Mouse (Mus musculus) embryonic facial prominence, embryonic 12.5 days (tissue): ENCODE results near the gene Nup188. TPM values are rescaled to one million over a fixed set of nuclear protein-coding genes. Genes with fewer than 3 reads are reported as not detected.

Experiments
- ATAC-seq: fragments of 200-750 bp; cut with Nextera tagmentation; 2 replicates; pipeline ENCODE4 v1.8.0; 2017; ENCODE audit not compliant: insufficient number of reproducible peaks, insufficient read depth, low FRiP score, low TSS enrichment
- H3K27ac ChIP-seq: fragments of 300-500 bp; sonication (generic); 2 replicates; pipeline ENCODE4 v1.5.1; 2016; ENCODE audit warnings: mild to moderate bottlenecking
- H3K27me3 ChIP-seq: fragments of 300-500 bp; sonication (generic); 2 replicates; pipeline ENCODE4 v1.6.1; 2016; ENCODE audit warnings: mild to moderate bottlenecking, moderate library complexity
- H3K36me3 ChIP-seq: fragments of 300-500 bp; sonication (generic); 2 replicates; pipeline ENCODE4 v1.6.1; 2016; ENCODE audit warnings: mild to moderate bottlenecking
- H3K4me1 ChIP-seq: fragments of 300-500 bp; sonication (generic); 2 replicates; pipeline ENCODE4 v1.6.1; 2016
- H3K4me2 ChIP-seq: fragments of 300-500 bp; sonication (generic); replicated peaks from 2 replicates; pipeline ENCODE4 v1.6.1; 2016; ENCODE audit warnings: mild to moderate bottlenecking, moderate library complexity
- H3K4me3 ChIP-seq: fragments of 300-500 bp; sonication (generic); 2 replicates; pipeline ENCODE4 v1.5.1; 2016; ENCODE audit warnings: mild to moderate bottlenecking
- H3K9ac ChIP-seq: fragments of 300-500 bp; sonication (generic); 2 replicates; pipeline ENCODE4 v1.6.1; 2016; ENCODE audit warnings: mild to moderate bottlenecking, moderate library complexity
- H3K9me3 ChIP-seq: fragments of 300-500 bp; sonication (generic); 2 replicates; pipeline ENCODE4 v1.6.1; 2016; ENCODE audit warnings: mild to moderate bottlenecking, moderate library complexity
- WGBS: fragments of 180-500 bp; shearing (Covaris S2); methylation state at CpG from one replicate; pipeline ENCODE4 v1.1.7; 2016; 5-methylcytosine and 5-hydroxymethylcytosine counted together
- polyA plus RNA-seq: library from polyadenylated mRNA; unstranded; fragments of >200 nt; fragmentation: Nextera tagmentation; extraction: Ambion mirVana; gene quantifications from 2 replicates; pipeline ENCODE4 v1.2.1, GENCODE M21; 2016

The Nup188 gene
- polyA plus RNA-seq, 1 experiment from 2014 or later, result 37.2 TPM

GRCm38 (mm10) chr2:30309351-30309750 lies 23.2 kb downstream of the Nup188 start:
- no peak overlapping the region for H3K9ac ChIP-seq
- no peaks in the 10 kb centered on the region for H3K9me3 ChIP-seq
- peaks cover 93% of the 10 kb centered on the region for H3K36me3 ChIP-seq
- no peaks in the 10 kb centered on the region for H3K27me3 ChIP-seq
- H3K4me3 ChIP-seq, result no peak overlapping the region
- 86% methylated on average over 3 of the region's 3 CpGs for WGBS
- no peak overlapping the region for H3K4me2 ChIP-seq
- no peak for ATAC-seq
- H3K4me1 ChIP-seq, result no peaks in the 10 kb centered on the region
- H3K27ac ChIP-seq, result no peak overlapping the region

GRCm38 (mm10) chr2:30311481-30311880 lies 25.3 kb downstream of the Nup188 start:
- no peak overlapping the region for H3K27ac ChIP-seq
- peaks cover 93% of the 10 kb centered on the region for H3K36me3 ChIP-seq
- H3K27me3 ChIP-seq, result no peaks in the 10 kb centered on the region
- ATAC-seq, result no peak
- no peaks in the 10 kb centered on the region for H3K4me1 ChIP-seq
- no peaks in the 10 kb centered on the region for H3K9me3 ChIP-seq
- H3K9ac ChIP-seq, result no peak overlapping the region
- H3K4me2 ChIP-seq, result no peak overlapping the region
- H3K4me3 ChIP-seq, result no peak overlapping the region
- 96% methylated on average over 2 of the region's 2 CpGs for whole genome bisulfite sequencing

- ATAC-seq, result no peak
- Histone ChIP-seq H3K27me3 (no peaks in the 10 kb centered on the region), H3K4me2 (no peak overlapping the region), H3K27ac (no peak overlapping the region), H3K4me3 (no peak overlapping the region), H3K9me3 (no peaks in the 10 kb centered on the region), H3K4me1 (no peaks in the 10 kb centered on the region), H3K9ac (no peak overlapping the region), H3K36me3 (peaks cover 90% of the 10 kb centered on the region)
- 87% methylated on average over 4 of the region's 4 CpGs for WGBS
Measured at GRCm38 (mm10) chr2:30316136-30316535, 29.9 kb downstream of the Nup188 start.

GRCm38 (mm10) chr2:30316955-30317354 lies 30.8 kb downstream of the Nup188 start:
- ATAC-seq, result no peak
- H3K4me2 ChIP-seq, result no peak overlapping the region
- no peak overlapping the region for H3K4me3 ChIP-seq
- H3K27me3 ChIP-seq, result no peaks in the 10 kb centered on the region
- H3K4me1 ChIP-seq, result no peaks in the 10 kb centered on the region
- WGBS, result 92% methylated on average over 5 of the region's 5 CpGs
- peaks cover 92% of the 10 kb centered on the region for H3K36me3 ChIP-seq
- H3K9me3 ChIP-seq, result no peaks in the 10 kb centered on the region
- H3K27ac ChIP-seq, result no peak overlapping the region
- no peak overlapping the region for H3K9ac ChIP-seq

GRCm38 (mm10) chr2:30319260-30319659 lies 33.1 kb downstream of the Nup188 start:
- no peak for ATAC-seq
- Histone ChIP-seq H3K9ac (no peak overlapping the region), H3K27me3 (no peaks in the 10 kb centered on the region), H3K9me3 (no peaks in the 10 kb centered on the region), H3K27ac (no peak overlapping the region), H3K36me3 (peaks cover 92% of the 10 kb centered on the region), H3K4me1 (no peaks in the 10 kb centered on the region), H3K4me3 (no peak overlapping the region), H3K4me2 (no peak overlapping the region)
- WGBS, result 84% methylated on average over 4 of the region's 4 CpGs

GRCm38 (mm10) chr2:30323111-30323510 lies 36.9 kb downstream of the Nup188 start:
- ATAC-seq, result no peak
- H3K9ac ChIP-seq, result no peak overlapping the region
- 92% methylated on average over 7 of the region's 7 CpGs for WGBS
- H3K4me1 ChIP-seq, result no peaks in the 10 kb centered on the region
- no peak overlapping the region for H3K4me2 ChIP-seq
- no peaks in the 10 kb centered on the region for H3K27me3 ChIP-seq
- peaks cover 92% of the 10 kb centered on the region for H3K36me3 ChIP-seq
- H3K9me3 ChIP-seq, result no peaks in the 10 kb centered on the region
- no peak overlapping the region for H3K27ac ChIP-seq
- no peak overlapping the region for H3K4me3 ChIP-seq

- H3K9ac ChIP-seq, result no peak overlapping the region
- no peak for ATAC-seq
- 93% methylated on average over 5 of the region's 5 CpGs for WGBS
- H3K36me3 ChIP-seq, result peaks cover 96% of the 10 kb centered on the region
- H3K27me3 ChIP-seq, result no peaks in the 10 kb centered on the region
- H3K27ac ChIP-seq, result no peak overlapping the region
- H3K4me2 ChIP-seq, result no peak overlapping the region
- no peak overlapping the region for H3K4me3 ChIP-seq
- no peaks in the 10 kb centered on the region for H3K9me3 ChIP-seq
- H3K4me1 ChIP-seq, result no peaks in the 10 kb centered on the region
Measured at GRCm38 (mm10) chr2:30325296-30325695, 39.1 kb downstream of the Nup188 start.

- H3K4me1 ChIP-seq, result no peaks in the 10 kb centered on the region
- H3K9me3 ChIP-seq, result no peaks in the 10 kb centered on the region
- ATAC-seq, result no peak
- H3K4me3 ChIP-seq, result no peak overlapping the region
- 90% methylated on average over 7 of the region's 7 CpGs for WGBS
- H3K36me3 ChIP-seq, result peaks cover 91% of the 10 kb centered on the region
- no peak overlapping the region for H3K27ac ChIP-seq
- H3K4me2 ChIP-seq, result no peak overlapping the region
- no peaks in the 10 kb centered on the region for H3K27me3 ChIP-seq
- no peak overlapping the region for H3K9ac ChIP-seq
Measured at GRCm38 (mm10) chr2:30327276-30327675, 41.1 kb downstream of the Nup188 start.

GRCm38 (mm10) chr2:30328791-30329190 lies 42.6 kb downstream of the Nup188 start:
- no peak for ATAC-seq
- Histone ChIP-seq H3K4me2 (no peak overlapping the region), H3K27me3 (no peaks in the 10 kb centered on the region), H3K9me3 (no peaks in the 10 kb centered on the region), H3K36me3 (peaks cover 91% of the 10 kb centered on the region), H3K9ac (no peak overlapping the region), H3K4me1 (no peaks in the 10 kb centered on the region), H3K4me3 (no peak overlapping the region), H3K27ac (no peak overlapping the region)
- WGBS, result 95% methylated on average over 3 of the region's 3 CpGs

- no peaks in the 10 kb centered on the region for H3K27me3 ChIP-seq
- H3K9me3 ChIP-seq, result no peaks in the 10 kb centered on the region
- no peak for ATAC-seq
- no peak overlapping the region for H3K9ac ChIP-seq
- H3K4me2 ChIP-seq, result no peak overlapping the region
- peaks cover 87% of the 10 kb centered on the region for H3K36me3 ChIP-seq
- H3K4me1 ChIP-seq, result no peaks in the 10 kb centered on the region
- WGBS, result 99% methylated on average over 2 of the region's 2 CpGs
- no peak overlapping the region for H3K4me3 ChIP-seq
- H3K27ac ChIP-seq, result no peak overlapping the region
Measured at GRCm38 (mm10) chr2:30335324-30335723, 49.1 kb downstream of the Nup188 start.

GRCm38 (mm10) chr2:30336174-30336915 lies 50.1 kb downstream of the Nup188 start:
- H3K4me1 ChIP-seq, result no peaks in the 10 kb centered on the region
- no peak overlapping the region for H3K4me3 ChIP-seq
- peaks cover 92% of the 10 kb centered on the region for H3K36me3 ChIP-seq
- H3K9me3 ChIP-seq, result no peaks in the 10 kb centered on the region
- no peak overlapping the region for H3K4me2 ChIP-seq
- H3K27me3 ChIP-seq, result no peaks in the 10 kb centered on the region
- H3K27ac ChIP-seq, result no peak overlapping the region
- no peak overlapping the region for H3K9ac ChIP-seq
- no peak for ATAC-seq
- 89% methylated on average over 16 of the region's 16 CpGs for WGBS

GRCm38 (mm10) chr2:30337179-30337578 lies 51.0 kb downstream of the Nup188 start:
- Histone ChIP-seq H3K4me3 (no peak overlapping the region), H3K9me3 (no peaks in the 10 kb centered on the region), H3K4me1 (no peaks in the 10 kb centered on the region), H3K27me3 (no peaks in the 10 kb centered on the region), H3K9ac (no peak overlapping the region), H3K36me3 (peaks cover 94% of the 10 kb centered on the region), H3K27ac (no peak overlapping the region), H3K4me2 (no peak overlapping the region)
- 90% methylated on average over 12 of the region's 12 CpGs for WGBS
- no peak for ATAC-seq
